33 mouse cellular contexts compared by ENCODE assay signal in genomic region chr5:76441431-76441830, GRCm38 (mm10). TPM values are rescaled to one million over a fixed set of nuclear protein-coding genes. Genes with fewer than 3 reads are reported as not detected.
A peak's percentile ranks its signal among the peaks of the same experiment; 100 is the strongest.
DNase-seq lines count a peak whose midpoint lies in the region; ATAC-seq and TF ChIP-seq lines count a peak whose summit lies in the region.
"Had no signal": no experiment of that assay in that cellular context is flagged by ENCODE, and none has a peak within 500 bp of the region (broad histone marks: within the 10 kb centered on the region; RNA-seq: fewer than 3 reads in every experiment).

No protein-coding gene starts in this region.

- peak; percentile 12 for DNase-seq in adrenal gland, postnatal 14 days
- DNase-seq in adrenal gland, postnatal 10 days, result no peak
- DNase-seq in lung, adult 2 months, result no peak
- peak; percentile 6 for DNase-seq in lung, postnatal 36 days
- no peak for DNase-seq in lung, postnatal 14 days
- peak; percentile 16 for DNase-seq in brain, adult 2 months (ENCODE audit: low read depth, low spot score)
- DNase-seq in cerebellum, postnatal 36 days, result no peak
- DNase-seq: cerebellum, adult 11-12 months; cerebellum, adult 8-10 months; cerebellum, postnatal 10 days; forebrain, postnatal 0 days; gastrocnemius, postnatal 25 days; heart, adult 18-20 months; heart, postnatal 10 days; heart, postnatal 36 days had no signal

- no peak overlapping the region for H3K27ac ChIP-seq in lung, embryonic 15.5 days
- H3K27ac ChIP-seq: forebrain, embryonic 10.5 days; forebrain, embryonic 13.5 days; heart, embryonic 15.5 days; hindbrain, embryonic 10.5 days; hindbrain, embryonic 13.5 days; intestine, embryonic 15.5 days had no signal

- H3K4me3 ChIP-seq in lung, embryonic 15.5 days, result no peak overlapping the region
- H3K4me3 ChIP-seq in lung, adult 2 months (replicated peaks; ENCODE audit: extremely low read depth, low read depth, low read length), result no peak overlapping the region
- H3K4me3 ChIP-seq: forebrain, embryonic 10.5 days; forebrain, embryonic 13.5 days; heart, embryonic 12.5 days; heart, embryonic 15.5 days; hindbrain, embryonic 10.5 days; hindbrain, embryonic 13.5 days; intestine, embryonic 15.5 days had no signal

- no peak overlapping the region for H3K4me2 ChIP-seq in lung, embryonic 15.5 days
- H3K4me2 ChIP-seq: forebrain, embryonic 13.5 days; heart, embryonic 12.5 days; heart, embryonic 15.5 days; hindbrain, embryonic 13.5 days; intestine, embryonic 15.5 days had no signal

- no peak for TF ChIP-seq CTCF in lung, adult 2 months (IDR thresholded peaks at IDR 0.05; ENCODE audit: insufficient read depth, low read length)

- H3K9ac ChIP-seq in lung, embryonic 15.5 days, result no peak overlapping the region
- H3K9ac ChIP-seq: forebrain, embryonic 13.5 days; forebrain, postnatal 0 days; heart, embryonic 12.5 days; heart, embryonic 15.5 days; hindbrain, embryonic 13.5 days; intestine, embryonic 15.5 days had no signal

- peak; percentile 86; the same call in 1 of the 2 replicates for ATAC-seq in lung, embryonic 15.5 days (ENCODE audit: borderline replicate concordance, extremely low read depth, low FRiP score, low TSS enrichment)
- ATAC-seq: activated CD4-positive, CD25-positive, alpha-beta regulatory T cell, adult 4 months; CD4-positive, CD25-positive, alpha-beta regulatory T cell, adult 4 months; forebrain, embryonic 13.5 days; forebrain, postnatal 0 days; hindbrain, embryonic 16.5 days; intestine, embryonic 15.5 days had no signal

- no peaks in the 10 kb centered on the region for H3K27me3 ChIP-seq in lung, embryonic 15.5 days
- H3K27me3 ChIP-seq: forebrain, embryonic 13.5 days; heart, embryonic 12.5 days; heart, embryonic 15.5 days; hindbrain, embryonic 13.5 days; intestine, embryonic 15.5 days had no signal

- no peaks in the 10 kb centered on the region; the same call in 1 of the 2 replicates for H3K4me1 ChIP-seq in lung, embryonic 15.5 days
- H3K4me1 ChIP-seq in lung, adult 2 months (ENCODE audit: control insufficient read depth, insufficient read depth, low read length), result no peaks in the 10 kb centered on the region
- H3K4me1 ChIP-seq: forebrain, embryonic 10.5 days; forebrain, embryonic 13.5 days; heart, embryonic 12.5 days; heart, embryonic 15.5 days; hindbrain, embryonic 10.5 days; hindbrain, embryonic 13.5 days; intestine, embryonic 15.5 days had no signal

- H3K9me3 ChIP-seq in lung, embryonic 15.5 days, result no peaks in the 10 kb centered on the region
- H3K9me3 ChIP-seq: forebrain, embryonic 10.5 days; forebrain, embryonic 13.5 days; heart, embryonic 12.5 days; heart, embryonic 15.5 days; hindbrain, embryonic 10.5 days; intestine, embryonic 15.5 days had no signal

- no peak for TF ChIP-seq POLR2A in lung, adult 2 months (IDR thresholded peaks at IDR 0.05; ENCODE audit: borderline replicate concordance, extremely low read depth, low read depth, low read length)

- 38% methylated on average over 4 of the region's 4 CpGs for WGBS in lung, embryonic 15.5 days
- 53% methylated on average over 4 of the region's 4 CpGs for WGBS in lung, adult 2 months

- H3K36me3 ChIP-seq in lung, embryonic 15.5 days, result no peaks in the 10 kb centered on the region
- H3K36me3 ChIP-seq: forebrain, embryonic 10.5 days; heart, embryonic 12.5 days; heart, embryonic 15.5 days; hindbrain, embryonic 10.5 days; hindbrain, embryonic 13.5 days; intestine, embryonic 15.5 days had no signal

RNA-seq across cellular contexts. Expression of gene Gm7271, which starts 42.4 kb away (rescaled TPM):
- not detected in 2 replicates for total RNA-seq in adrenal gland, postnatal 14 days (2021)
- not detected for total RNA-seq in adrenal gland, postnatal 10 days (2021)
- polyA plus RNA-seq in lung, embryonic 15.5 days (2015; fragmentation: Nextera tagmentation; extraction: Ambion mirVana), result not detected in 2 replicates
- not detected in 2 replicates for polyA plus RNA-seq in lung, adult 2 months (2012; rRNA removed)
- total RNA-seq: adrenal gland, adult 18-20 months; adrenal gland, postnatal 36 days; ES-E14; forebrain, postnatal 0 days; gastrocnemius, adult 8-10 months; gastrocnemius, postnatal 25 days; heart, adult 18-20 months; heart, postnatal 10 days; heart, postnatal 36 days had no signal
- polyA plus RNA-seq: activated CD4-positive, CD25-positive, alpha-beta regulatory T cell, adult 4 months; C2C12; CD4-positive, CD25-positive, alpha-beta regulatory T cell, adult 4 months; forebrain, embryonic 10.5 days; forebrain, embryonic 13.5 days; forebrain, postnatal 0 days; frontal cortex, adult 2 months; gonadal fat pad, adult 2 months; heart, embryonic 12.5 days; heart, embryonic 15.5 days; intestine, embryonic 15.5 days had no signal

Comparison
In these comparisons a context has a peak if more than half of its experiments do, and no peak if none do; other contexts are left out.
1. DNase-seq: peak in adrenal gland, postnatal 14 days (single experiment), lung, postnatal 36 days (single experiment) and brain, adult 2 months (single experiment); none in adrenal gland, postnatal 10 days (single experiment), lung, adult 2 months (single experiment), lung, postnatal 14 days (single experiment) and cerebellum, postnatal 36 days (0 of 2).